Mouse (Mus musculus): ENCODE results near the gene Eml5.

GRCm38 (mm10) chr12:98878693-98879092 lies 22.6 kb downstream of the Eml5 start:
- TF ChIP-seq CTCF (conservative IDR thresholded peaks at IDR 0.05; ENCODE audit: insufficient read depth, insufficient read length, low read depth, low read length) (no peak), POLR2A (IDR thresholded peaks at IDR 0.05; ENCODE audit: low read depth, low read length) (no peak)

Data from kidney, adult 2 months (tissue).